Mouse (Mus musculus) kidney, postnatal 4 days (tissue): ENCODE measurements around the gene Snx14.
"Not testable (repeated sequence)": the region's sequence is repeated elsewhere in the genome, so short reads cannot be mapped to it uniquely, and the experiment has no call there.

Source experiments
- DNase-seq, 2 experiments: peaks; one replicate each; pipeline ENCODE4 v3.0.0; 2021; ENCODE audit warnings: mixed read lengths in 2 of 2

Snx14 gene

GRCm38 (mm10) chr9:88438555-88439237, at the start of gene Snx14:
TSS of gene Snx14 (minus strand) at chr9:88438958.
- DNase-seq, result peak; percentile 97 to 98

- DNase-seq, result no peak
These were observed 45.8 kb upstream of the Snx14 start for GRCm38 (mm10) chr9:88484531-88484930.

GRCm38 (mm10) chr9:88482829-88483396, 44.2 kb upstream of the Snx14 start:
- DNase-seq, result peak; percentile 89 to 93

- peak; percentile 94 to 96 for DNase-seq
These were observed 43.6 kb upstream of the Snx14 start, which contains the start of gene Syncrip for GRCm38 (mm10) chr9:88482230-88482828. TSS of gene Syncrip (minus strand) at chr9:88482574.

- peak; percentile 62 to 77 for DNase-seq
These were observed 43.0 kb upstream of the Snx14 start for GRCm38 (mm10) chr9:88481791-88482160.

GRCm38 (mm10) chr9:88481061-88481790, 42.5 kb upstream of the Snx14 start:
- DNase-seq, result peak; percentile 59 to 69

GRCm38 (mm10) chr9:88480120-88480519, 41.4 kb upstream of the Snx14 start:
- no peak for DNase-seq

- DNase-seq, result no peak
These were observed 37.4 kb upstream of the Snx14 start for GRCm38 (mm10) chr9:88476138-88476537.

GRCm38 (mm10) chr9:88461017-88461416, 22.3 kb upstream of the Snx14 start:
- DNase-seq, result not testable (repeated sequence)

GRCm38 (mm10) chr9:88439991-88440390, 1.2 kb upstream of the Snx14 start:
- DNase-seq, result no peak

GRCm38 (mm10) chr9:88439238-88439600, 461 bp upstream of the Snx14 start:
- DNase-seq, result no peak

GRCm38 (mm10) chr9:88438237-88438554, 562 bp downstream of the Snx14 start:
- DNase-seq, result no peak

- DNase-seq, result no peak
These were observed 1.2 kb downstream of the Snx14 start for GRCm38 (mm10) chr9:88437342-88438236.

- no peak for DNase-seq
These were observed 14.4 kb downstream of the Snx14 start for GRCm38 (mm10) chr9:88424356-88424755.

- no peak for DNase-seq
These were observed 16.3 kb downstream of the Snx14 start for GRCm38 (mm10) chr9:88422428-88422827.

GRCm38 (mm10) chr9:88416752-88417151, 22.0 kb downstream of the Snx14 start:
- no peak for DNase-seq

GRCm38 (mm10) chr9:88409978-88410377, 28.8 kb downstream of the Snx14 start:
- no peak for DNase-seq

- no peak for DNase-seq
These were observed 34.2 kb downstream of the Snx14 start for GRCm38 (mm10) chr9:88404515-88404914.

- peak; percentile 3 to 20 for DNase-seq
These were observed 34.7 kb downstream of the Snx14 start for GRCm38 (mm10) chr9:88404088-88404487.

GRCm38 (mm10) chr9:88398461-88398860, 40.3 kb downstream of the Snx14 start:
- no peak for DNase-seq

- DNase-seq, result no peak
These were observed 43.9 kb downstream of the Snx14 start for GRCm38 (mm10) chr9:88394852-88395251.

GRCm38 (mm10) chr9:88388826-88389225, 49.9 kb downstream of the Snx14 start:
- DNase-seq, result no peak

- DNase-seq, result no peak
These were observed 58.2 kb downstream of the Snx14 start for GRCm38 (mm10) chr9:88380542-88380941.
